Mouse (Mus musculus): ENCODE results near the gene Eif3a.

- no peak for TF ChIP-seq POLR2A (IDR thresholded peaks at IDR 0.05; ENCODE audit: extremely low read depth, insufficient read depth, low read length)
- TF ChIP-seq CTCF (IDR thresholded peaks at IDR 0.05; ENCODE audit: extremely low read depth, insufficient read depth, low read length), result peak; percentile 61
These were observed 60.1 kb downstream of the Eif3a start for GRCm38 (mm10) chr19:60730281-60730852.
